Mouse (Mus musculus): ENCODE measurements around the gene Rbfox1. TPM values are rescaled to one million over a fixed set of nuclear protein-coding genes. Genes with fewer than 3 reads are reported as not detected.

The Rbfox1 gene
- polyA plus RNA-seq, 1 experiment = 0.22 TPM

GRCm38 (mm10) chr16:6303082-6303481 lies 417.9 kb downstream of the Rbfox1 start:
- no peak overlapping the region for H3ac ChIP-seq (ENCODE audit: control insufficient read depth, insufficient read length, low read depth)
- TF ChIP-seq CEBPB (IDR thresholded peaks at IDR 0.05; ENCODE audit: low read depth) = no peak
- TF ChIP-seq CTCF (IDR thresholded peaks at IDR 0.05; ENCODE audit: control insufficient read depth, insufficient read depth, insufficient read length) = no peak
- no peak for TF ChIP-seq MAX (IDR thresholded peaks at IDR 0.05)
- TF ChIP-seq USF1 (IDR thresholded peaks at IDR 0.05; ENCODE audit: low read depth) = no peak
- TF ChIP-seq MYOG (IDR thresholded peaks at IDR 0.05; ENCODE audit: control insufficient read depth, extremely low read depth, insufficient read length) = no peak
- no peak for TF ChIP-seq MYOD1 (IDR thresholded peaks at IDR 0.05; ENCODE audit: control insufficient read depth, insufficient read length, low read depth)
- no peak for TF ChIP-seq FOSL1 (IDR thresholded peaks at IDR 0.05; ENCODE audit: insufficient read depth, low read length, poor library complexity, severe bottlenecking)
- H3K4me3 ChIP-seq (ENCODE audit: insufficient read depth, poor library complexity, severe bottlenecking) = no peak overlapping the region
- no peaks in the 10 kb centered on the region for H3K79me2 ChIP-seq (ENCODE audit: control insufficient read depth, insufficient read depth)
- no peaks in the 10 kb centered on the region for H3K36me3 ChIP-seq (ENCODE audit: control insufficient read depth, insufficient read depth)
- no peaks in the 10 kb centered on the region for H3K79me3 ChIP-seq (ENCODE audit: low read depth)
- H3K27me3 ChIP-seq (ENCODE audit: control insufficient read depth, insufficient read depth, insufficient read length) = no peaks in the 10 kb centered on the region

- H3K27me3 ChIP-seq (ENCODE audit: control insufficient read depth, insufficient read depth, insufficient read length) = no peaks in the 10 kb centered on the region
- no peak overlapping the region for H3K4me3 ChIP-seq (ENCODE audit: insufficient read depth, poor library complexity, severe bottlenecking)
- no peak for TF ChIP-seq MAX (IDR thresholded peaks at IDR 0.05)
- no peak for TF ChIP-seq FOSL1 (IDR thresholded peaks at IDR 0.05; ENCODE audit: insufficient read depth, low read length, poor library complexity, severe bottlenecking)
- TF ChIP-seq MYOD1 (IDR thresholded peaks at IDR 0.05; ENCODE audit: control insufficient read depth, insufficient read length, low read depth) = no peak
- TF ChIP-seq MYOG (IDR thresholded peaks at IDR 0.05; ENCODE audit: control insufficient read depth, extremely low read depth, insufficient read length) = no peak
- no peak for TF ChIP-seq USF1 (IDR thresholded peaks at IDR 0.05; ENCODE audit: low read depth)
- no peak for TF ChIP-seq CTCF (IDR thresholded peaks at IDR 0.05; ENCODE audit: control insufficient read depth, insufficient read depth, insufficient read length)
- TF ChIP-seq CEBPB (IDR thresholded peaks at IDR 0.05; ENCODE audit: low read depth) = no peak
- no peaks in the 10 kb centered on the region for H3K36me3 ChIP-seq (ENCODE audit: control insufficient read depth, insufficient read depth)
- no peak overlapping the region for H3ac ChIP-seq (ENCODE audit: control insufficient read depth, insufficient read length, low read depth)
- no peaks in the 10 kb centered on the region for H3K79me3 ChIP-seq (ENCODE audit: low read depth)
- no peaks in the 10 kb centered on the region for H3K79me2 ChIP-seq (ENCODE audit: control insufficient read depth, insufficient read depth)
Observed at GRCm38 (mm10) chr16:6309940-6310339, 424.8 kb downstream of the Rbfox1 start.

- H3K36me3 ChIP-seq (ENCODE audit: control insufficient read depth, insufficient read depth) = no peaks in the 10 kb centered on the region
- TF ChIP-seq MYOD1 (IDR thresholded peaks at IDR 0.05; ENCODE audit: control insufficient read depth, insufficient read length, low read depth) (no peak), CEBPB (IDR thresholded peaks at IDR 0.05; ENCODE audit: low read depth) (no peak), MYOG (IDR thresholded peaks at IDR 0.05; ENCODE audit: control insufficient read depth, extremely low read depth, insufficient read length) (no peak), FOSL1 (IDR thresholded peaks at IDR 0.05; ENCODE audit: insufficient read depth, low read length, poor library complexity, severe bottlenecking) (no peak)
- H3K79me2 ChIP-seq (ENCODE audit: control insufficient read depth, insufficient read depth) = no peaks in the 10 kb centered on the region
- H3K79me3 ChIP-seq (ENCODE audit: low read depth) = no peaks in the 10 kb centered on the region
- no peak overlapping the region for H3ac ChIP-seq (ENCODE audit: control insufficient read depth, insufficient read length, low read depth)
- H3K27me3 ChIP-seq (ENCODE audit: control insufficient read depth, insufficient read depth, insufficient read length) = no peaks in the 10 kb centered on the region
- no peak overlapping the region for H3K4me3 ChIP-seq (ENCODE audit: insufficient read depth, poor library complexity, severe bottlenecking)
Observed at GRCm38 (mm10) chr16:6310744-6311678, 425.9 kb downstream of the Rbfox1 start.

- H3ac ChIP-seq (ENCODE audit: control insufficient read depth, insufficient read length, low read depth) = no peak overlapping the region
- H3K36me3 ChIP-seq (ENCODE audit: control insufficient read depth, insufficient read depth) = no peaks in the 10 kb centered on the region
- no peaks in the 10 kb centered on the region for H3K79me2 ChIP-seq (ENCODE audit: control insufficient read depth, insufficient read depth)
- H3K79me3 ChIP-seq (ENCODE audit: low read depth) = no peaks in the 10 kb centered on the region
- no peak overlapping the region for H3K4me3 ChIP-seq (ENCODE audit: insufficient read depth, poor library complexity, severe bottlenecking)
- TF ChIP-seq CTCF (IDR thresholded peaks at IDR 0.05; ENCODE audit: control insufficient read depth, insufficient read depth, insufficient read length) (no peak), USF1 (IDR thresholded peaks at IDR 0.05; ENCODE audit: low read depth) (no peak), FOSL1 (IDR thresholded peaks at IDR 0.05; ENCODE audit: insufficient read depth, low read length, poor library complexity, severe bottlenecking) (no peak), CEBPB (IDR thresholded peaks at IDR 0.05; ENCODE audit: low read depth) (no peak), MAX (IDR thresholded peaks at IDR 0.05) (no peak)
- H3K27me3 ChIP-seq (ENCODE audit: control insufficient read depth, insufficient read depth, insufficient read length) = no peaks in the 10 kb centered on the region
Observed at GRCm38 (mm10) chr16:6313689-6314088, 428.5 kb downstream of the Rbfox1 start.

GRCm38 (mm10) chr16:6324832-6325231 lies 439.7 kb downstream of the Rbfox1 start:
- Histone ChIP-seq H3K36me3 (ENCODE audit: control insufficient read depth, insufficient read depth) (no peaks in the 10 kb centered on the region), H3K79me2 (ENCODE audit: control insufficient read depth, insufficient read depth) (no peaks in the 10 kb centered on the region)
- TF ChIP-seq FOSL1 (IDR thresholded peaks at IDR 0.05; ENCODE audit: insufficient read depth, low read length, poor library complexity, severe bottlenecking) (no peak), CTCF (IDR thresholded peaks at IDR 0.05; ENCODE audit: control insufficient read depth, insufficient read depth, insufficient read length) (no peak), CEBPB (IDR thresholded peaks at IDR 0.05; ENCODE audit: low read depth) (no peak), MYOG (IDR thresholded peaks at IDR 0.05; ENCODE audit: control insufficient read depth, extremely low read depth, insufficient read length) (no peak), MYOD1 (IDR thresholded peaks at IDR 0.05; ENCODE audit: control insufficient read depth, insufficient read length, low read depth) (no peak), USF1 (IDR thresholded peaks at IDR 0.05; ENCODE audit: low read depth) (no peak), MAX (IDR thresholded peaks at IDR 0.05) (no peak)

More at GRCm38 (mm10) chr16:6324832-6325231, 439.7 kb downstream of the Rbfox1 start:
- no peak overlapping the region for H3K4me3 ChIP-seq (ENCODE audit: insufficient read depth, poor library complexity, severe bottlenecking)
- H3ac ChIP-seq (ENCODE audit: control insufficient read depth, insufficient read length, low read depth) = no peak overlapping the region
- no peaks in the 10 kb centered on the region for H3K27me3 ChIP-seq (ENCODE audit: control insufficient read depth, insufficient read depth, insufficient read length)
- no peaks in the 10 kb centered on the region for H3K79me3 ChIP-seq (ENCODE audit: low read depth)

Measured in C2C12 (cell line).